Mouse (Mus musculus): Measurements from ENCODE around the gene Slc39a3.
"Not testable (repeated sequence)": the region's sequence is repeated elsewhere in the genome, so short reads cannot be mapped to it uniquely, and the experiment has no call there.

DNA sequence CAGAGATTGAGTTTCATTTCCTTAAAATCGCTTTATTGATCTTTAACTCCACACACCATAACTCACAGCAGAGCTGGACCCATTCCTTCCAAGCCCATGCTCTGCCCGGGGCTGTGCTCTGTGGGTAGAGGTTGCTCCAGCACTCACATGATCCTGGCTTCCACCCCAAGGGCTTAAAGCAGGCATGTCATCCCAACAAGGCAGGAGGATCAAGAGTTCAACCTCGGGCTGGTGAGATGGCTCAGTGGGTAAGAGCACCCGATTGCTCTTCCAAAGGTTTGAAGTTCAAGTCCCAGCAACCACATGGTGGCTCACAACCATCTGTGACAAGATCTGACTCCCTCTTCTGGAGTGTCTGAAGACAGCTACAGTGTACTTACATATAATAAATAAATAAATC is 47.4 kb downstream of the Slc39a3 start:
- not testable (repeated sequence) for TF ChIP-seq GATA1, TAL1 (IDR thresholded peaks at IDR 0.05; ENCODE audit: low read length)

All from erythroblast, embryonic 14.5 days (primary cell).